Mouse (Mus musculus): ENCODE data around the gene A830031A19Rik.
A peak's percentile ranks its signal among the peaks of the same experiment; 100 is the strongest.

A830031A19Rik gene

DNA sequence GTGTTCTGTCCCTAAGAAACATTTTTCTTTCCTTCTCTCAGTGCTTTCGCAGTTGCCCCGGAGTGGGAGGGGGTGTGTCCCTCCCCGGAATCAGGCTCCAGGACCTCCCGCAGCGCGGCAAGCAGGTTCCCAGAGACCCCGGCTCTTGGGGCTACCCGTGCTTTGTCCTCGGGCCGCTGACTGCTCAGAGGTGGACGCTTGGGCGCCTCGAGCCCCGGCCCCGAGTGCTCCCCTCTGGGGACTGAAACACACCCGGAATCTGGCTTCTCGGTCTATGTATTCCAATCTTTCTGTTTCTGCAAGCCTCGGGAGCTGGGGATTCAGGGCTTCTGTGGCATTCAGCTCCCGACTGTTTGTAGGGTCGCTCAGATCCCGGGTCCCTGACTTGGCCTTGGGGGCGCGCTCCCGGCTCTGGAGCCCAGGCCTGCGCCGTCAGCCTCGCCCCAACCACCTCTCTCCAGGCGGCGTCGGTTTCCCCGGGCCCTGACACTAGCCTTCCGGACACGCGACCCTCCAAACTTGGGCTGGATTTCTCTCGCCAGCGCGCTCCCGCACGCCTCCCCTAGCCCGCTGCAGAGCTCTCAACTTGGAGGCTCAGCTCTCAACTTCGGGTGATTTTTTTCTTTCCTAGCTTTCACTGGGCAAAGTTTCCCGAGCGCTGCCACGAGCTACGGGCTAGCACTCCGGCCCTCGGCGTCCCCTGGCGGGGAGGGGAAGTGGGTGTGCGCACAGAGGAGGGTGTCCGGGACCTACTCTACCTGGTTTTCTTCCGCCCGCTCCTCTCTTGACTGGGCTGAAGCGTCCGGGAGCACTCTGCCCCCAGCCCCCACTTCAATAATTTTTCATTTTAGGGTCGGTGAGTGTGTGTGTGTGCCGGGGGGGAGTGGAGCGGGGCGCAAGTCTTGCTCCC is 2.2 kb upstream of the A830031A19Rik start:
- DNase-seq (ENCODE audit: low spot score in 2 of 2), result peak in 1 of 2 experiments; percentile 45

DNA sequence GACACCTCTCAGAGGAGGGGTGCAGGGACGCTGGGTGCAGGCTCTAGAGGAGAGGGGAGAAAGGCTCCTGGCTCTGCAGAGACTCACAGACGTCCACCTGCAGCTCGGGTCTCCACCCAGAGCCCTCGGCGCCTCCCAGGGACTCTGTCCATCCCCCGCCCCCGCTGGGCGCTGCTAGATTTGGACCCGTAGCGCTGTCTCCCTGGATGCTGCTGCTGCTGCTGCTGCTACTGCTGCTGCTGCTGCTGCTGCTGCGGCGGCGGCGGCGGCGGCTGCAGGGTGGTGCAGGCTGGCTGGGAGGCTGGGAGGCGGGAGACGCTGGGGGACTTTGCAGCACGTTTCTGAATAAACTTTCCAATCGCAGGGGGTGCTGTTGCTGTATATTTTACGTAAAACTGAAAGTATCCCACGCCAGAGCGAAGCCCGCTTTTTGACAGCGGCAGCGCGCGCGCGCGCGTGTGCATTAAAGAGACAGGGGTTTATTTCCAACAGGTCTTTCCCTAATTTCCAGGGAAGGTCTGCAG is 1.3 kb upstream of the A830031A19Rik start:
- peak; percentile 76 to 80 for DNase-seq (ENCODE audit: low spot score in 2 of 2)

DNA sequence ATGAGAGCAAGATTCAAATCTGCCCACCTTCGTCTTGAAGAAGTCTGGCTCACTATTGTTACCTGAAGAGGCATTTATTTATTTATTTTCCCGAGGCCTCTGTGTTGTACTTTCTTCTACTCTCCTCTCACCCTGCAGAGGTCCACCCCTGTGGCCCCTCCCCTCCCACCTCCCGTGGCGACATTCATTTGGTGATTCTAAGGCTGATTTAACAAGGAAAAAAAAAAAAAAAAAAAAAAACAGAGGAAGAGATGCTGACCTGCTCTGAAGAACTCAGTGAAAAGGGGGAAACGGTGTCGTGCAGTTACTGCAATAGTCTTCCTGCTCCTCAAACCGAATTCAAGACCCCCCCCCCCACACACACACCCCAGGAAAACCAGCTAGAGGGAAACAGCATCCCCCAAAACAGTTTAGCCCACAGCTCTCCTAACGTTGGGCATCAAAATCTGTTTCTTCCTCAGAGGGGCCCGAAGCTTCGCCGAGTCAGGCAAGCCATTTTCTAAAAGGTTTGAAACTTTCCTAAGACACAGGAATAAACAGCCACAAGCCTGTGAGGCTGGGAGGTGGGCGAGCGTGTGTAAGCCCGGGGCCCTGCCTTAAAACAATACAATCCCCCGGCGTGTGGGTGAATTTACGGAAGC is 752 bp upstream of the A830031A19Rik start:
- DNase-seq (ENCODE audit: low spot score in 2 of 2), result no peak

GRCm38 (mm10) chr11:24074021-24074591 is 748 bp downstream of the A830031A19Rik start:
- no peak for DNase-seq (ENCODE audit: low spot score in 2 of 2)

GRCm38 (mm10) chr11:24065313-24065712 is 9.5 kb downstream of the A830031A19Rik start:
- DNase-seq (ENCODE audit: low spot score in 2 of 2), result no peak

- no peak for DNase-seq (ENCODE audit: low spot score in 2 of 2)
Measured at GRCm38 (mm10) chr11:24064221-24064620, 10.6 kb downstream of the A830031A19Rik start.

GRCm38 (mm10) chr11:24062495-24063096 is 12.3 kb downstream of the A830031A19Rik start:
- DNase-seq (ENCODE audit: low spot score in 2 of 2), result no peak

- peak in 1 of 2 experiments; percentile 42 for DNase-seq (ENCODE audit: low spot score in 2 of 2)
Measured at GRCm38 (mm10) chr11:24061819-24062218, 13.0 kb downstream of the A830031A19Rik start.

- no peak for DNase-seq (ENCODE audit: low spot score in 2 of 2)
Measured at GRCm38 (mm10) chr11:24060428-24060827, 14.4 kb downstream of the A830031A19Rik start.

DNA sequence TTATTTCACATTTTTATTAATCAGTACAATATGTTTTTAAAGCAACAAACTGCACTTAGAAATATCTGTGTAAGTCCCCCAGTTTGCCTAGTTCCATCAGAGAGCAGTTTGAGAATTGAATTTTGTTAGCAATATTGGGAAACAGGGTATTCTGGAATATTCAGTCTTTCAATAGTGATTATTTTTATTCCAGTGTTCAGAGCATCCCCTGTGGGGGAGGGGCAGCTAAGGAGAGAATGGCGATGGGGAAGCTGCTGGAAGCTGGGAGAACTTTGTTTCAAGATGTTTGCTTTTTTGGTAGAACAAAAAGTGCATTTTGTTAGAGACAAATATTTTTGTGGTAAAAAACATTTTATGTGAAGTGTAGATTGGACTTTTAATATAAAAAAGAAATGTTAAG is 15.7 kb downstream of the A830031A19Rik start:
- no peak for DNase-seq (ENCODE audit: low spot score in 2 of 2)

- no peak for DNase-seq (ENCODE audit: low spot score in 2 of 2)
Measured at GRCm38 (mm10) chr11:24052882-24053281, 22.0 kb downstream of the A830031A19Rik start.

DNA sequence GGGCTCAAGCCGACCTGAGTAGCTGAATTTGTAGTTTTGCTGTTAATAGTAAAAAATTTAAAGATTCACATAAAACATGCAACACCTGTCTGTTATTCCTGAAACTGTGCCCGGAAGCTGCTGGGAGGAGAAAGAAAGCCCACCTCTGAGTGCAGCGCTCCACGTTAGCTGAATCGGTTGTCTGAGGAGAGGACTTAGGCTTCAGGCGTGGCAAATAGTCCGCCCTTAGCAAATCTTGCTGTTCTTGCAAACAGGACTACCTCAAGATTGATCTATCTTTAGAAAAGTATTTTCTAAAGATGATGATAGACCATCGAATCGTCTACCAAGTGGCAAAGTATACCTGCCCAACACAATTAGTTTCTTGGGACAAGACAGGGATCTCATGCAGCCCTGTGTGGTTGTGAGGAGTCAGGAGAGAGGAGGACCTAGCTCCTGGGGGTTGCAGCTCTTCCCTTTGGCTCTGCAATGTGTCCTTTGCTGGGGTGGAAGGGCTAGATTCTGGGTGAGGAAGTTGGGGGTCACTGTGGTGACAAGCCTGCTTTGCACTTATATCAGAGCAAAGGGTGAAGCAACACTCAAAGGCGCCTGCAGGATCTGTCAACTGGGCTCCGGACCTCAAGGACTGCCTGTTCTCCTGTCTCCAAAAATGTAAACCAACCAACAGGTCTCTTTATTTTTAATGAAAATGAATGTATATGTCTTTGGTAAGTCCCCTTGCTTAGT is 24.7 kb downstream of the A830031A19Rik start:
- DNase-seq (ENCODE audit: low spot score in 2 of 2), result no peak

DNA sequence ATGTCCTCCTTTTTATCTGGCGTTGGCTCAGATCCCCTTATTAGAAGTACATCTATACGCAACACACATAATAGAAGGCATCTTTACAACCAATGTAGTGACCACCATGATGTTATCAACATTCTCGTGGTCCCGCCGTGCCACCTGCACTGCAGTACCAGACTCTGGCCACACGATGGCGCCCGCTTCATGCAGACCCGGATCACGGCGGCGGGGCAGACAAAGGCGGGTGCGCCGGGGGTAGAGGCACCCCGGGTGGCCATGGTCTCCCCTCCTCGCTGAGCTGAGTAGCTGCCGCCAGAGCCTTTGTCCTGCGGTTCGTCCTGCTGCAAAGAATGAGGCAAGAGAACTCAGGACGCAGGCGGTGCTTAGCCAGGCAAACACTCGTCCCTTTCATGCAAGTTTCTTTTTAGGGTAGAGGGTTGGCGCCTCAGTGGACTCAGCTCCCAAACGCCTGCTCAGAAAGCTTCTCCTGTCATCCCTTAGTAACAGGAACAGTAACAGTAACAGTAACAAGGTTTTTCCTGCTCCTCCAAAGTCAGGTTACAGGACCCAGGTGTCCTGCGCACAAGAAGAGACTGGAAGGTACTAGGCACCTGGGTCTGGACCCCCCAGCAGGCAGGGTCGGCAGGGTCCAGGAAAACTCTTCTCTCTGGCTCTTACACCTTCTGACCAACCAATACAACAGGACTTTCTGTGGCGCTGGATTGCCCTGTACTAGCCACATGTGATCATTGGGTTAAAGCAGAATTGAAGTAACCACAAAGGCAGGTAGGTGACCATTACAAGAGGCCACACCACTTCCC is 25.4 kb downstream of the A830031A19Rik start:
- peak; percentile 57 to 81 for DNase-seq (ENCODE audit: low spot score in 2 of 2)

- no peak for DNase-seq (ENCODE audit: low spot score in 2 of 2)
Measured at GRCm38 (mm10) chr11:24044025-24044424, 30.8 kb downstream of the A830031A19Rik start.

GRCm38 (mm10) chr11:24020760-24021159 is 54.1 kb downstream of the A830031A19Rik start:
- no peak for DNase-seq (ENCODE audit: low spot score in 2 of 2)

DNA sequence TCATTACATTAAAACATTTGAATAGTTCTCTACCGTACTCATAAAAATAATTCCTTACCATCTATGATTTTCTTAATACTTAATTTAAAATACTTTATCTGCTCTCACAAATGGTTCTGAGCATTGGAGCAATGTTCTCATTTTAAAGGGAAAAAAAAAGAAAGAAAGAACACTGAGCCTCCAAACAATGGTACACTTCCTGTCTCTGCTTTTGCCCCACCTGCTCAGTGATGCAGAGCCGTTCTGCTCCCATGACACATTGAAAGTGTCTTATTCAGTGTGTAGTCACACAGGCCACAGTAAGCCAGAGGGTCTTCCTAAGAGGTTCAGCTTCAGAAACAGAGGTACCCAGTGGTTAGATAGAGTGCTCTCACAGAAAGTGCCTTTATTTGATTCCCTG is 56.1 kb downstream of the A830031A19Rik start:
- DNase-seq (ENCODE audit: low spot score in 2 of 2), result no peak

DNA sequence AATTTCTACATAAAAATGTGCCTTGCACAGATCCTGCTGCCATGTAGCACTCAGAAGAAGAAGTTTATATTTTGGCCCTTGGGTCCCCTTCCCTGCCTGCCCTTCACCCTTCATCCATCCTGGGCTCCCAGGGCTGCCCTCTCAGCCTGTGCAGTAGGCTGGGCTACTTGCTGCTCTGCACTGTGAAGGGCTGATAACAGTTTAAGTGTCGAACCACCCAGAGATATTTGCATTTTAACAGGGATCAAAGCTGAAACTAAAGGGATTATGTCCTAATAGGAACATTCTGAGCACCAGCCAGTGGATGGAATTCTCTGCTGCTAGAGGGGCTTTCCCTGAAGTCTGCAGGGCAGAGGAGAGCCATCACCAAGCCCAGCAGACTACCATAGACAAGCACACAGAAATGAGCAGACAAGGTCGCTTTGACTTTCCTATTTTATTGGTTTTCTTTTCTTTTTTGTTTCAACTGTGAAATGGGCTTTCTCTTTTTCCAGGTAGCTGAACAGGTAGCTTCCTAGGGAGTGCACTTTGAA is 58.1 kb downstream of the A830031A19Rik start:
- DNase-seq (ENCODE audit: low spot score in 2 of 2), result no peak

DNA sequence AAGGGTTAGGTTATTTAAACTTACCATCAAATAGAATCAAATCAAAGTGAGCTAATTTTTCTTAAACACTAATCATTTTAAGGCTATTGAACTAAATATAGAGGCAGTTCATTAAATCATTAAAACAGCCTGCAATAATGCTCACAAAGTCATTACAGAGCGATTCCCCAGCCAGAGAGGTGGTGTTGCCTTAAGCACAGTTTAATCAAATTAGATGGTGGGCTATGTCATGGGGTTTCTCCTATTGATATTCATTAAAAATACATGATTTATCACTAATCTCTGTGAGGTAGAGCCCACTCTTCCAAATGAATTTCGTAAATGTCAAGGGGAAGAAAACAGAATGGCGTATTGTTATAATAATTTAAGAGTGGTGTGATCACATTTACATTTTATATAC is 58.8 kb downstream of the A830031A19Rik start:
- no peak for DNase-seq (ENCODE audit: low spot score in 2 of 2)

GRCm38 (mm10) chr11:24014642-24015041 is 60.2 kb downstream of the A830031A19Rik start:
- no peak for DNase-seq (ENCODE audit: low spot score in 2 of 2)

GRCm38 (mm10) chr11:24012301-24012700 is 62.6 kb downstream of the A830031A19Rik start:
- no peak for DNase-seq (ENCODE audit: low spot score in 2 of 2)
